Mouse (Mus musculus): ENCODE results near the gene Gli2.

GRCm38 (mm10) chr1:119019056-119019455 is 34.4 kb downstream of the Gli2 start:
- TF ChIP-seq POLR2A (IDR thresholded peaks at IDR 0.05; ENCODE audit: borderline replicate concordance, extremely low read depth, low read depth, low read length) (no peak), CTCF (IDR thresholded peaks at IDR 0.05; ENCODE audit: insufficient read depth, low read length) (no peak)
